In the genomic region with DNA sequence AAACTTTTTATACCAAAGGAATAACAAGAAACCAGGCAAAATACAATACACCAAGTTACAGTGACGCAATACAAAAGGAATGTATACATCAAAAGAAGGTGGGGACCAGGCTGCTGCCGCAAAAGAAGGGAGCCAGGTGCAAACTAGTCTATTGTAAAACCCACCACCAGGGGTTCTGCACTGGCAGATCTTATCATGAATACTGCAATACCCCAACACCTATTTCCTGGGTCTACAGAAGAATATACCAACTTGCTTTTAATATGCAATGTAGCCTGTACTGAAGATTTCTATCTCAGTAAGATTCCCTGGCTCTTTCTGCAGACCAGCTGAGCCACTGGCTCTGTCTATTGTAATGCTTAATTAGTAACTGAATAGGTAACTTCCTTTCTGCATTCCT, we compare ENCODE assay signal across 1 mouse cellular context. TPM values are rescaled to one million over a fixed set of nuclear protein-coding genes. Genes with fewer than 3 reads are reported as not detected.
"Had no signal": no experiment of that assay in that cellular context is flagged by ENCODE, and none has a peak within 500 bp of the region (broad histone marks: within the 10 kb centered on the region; RNA-seq: fewer than 3 reads in every experiment).

No protein-coding gene starts in this region.

RNA-seq across cellular contexts. Expression of gene Crocc2, which starts 28.9 kb away (rescaled TPM):
- total RNA-seq: neutrophil, adult 5-6 weeks had no signal
